Mouse (Mus musculus) thymus, adult 2 months (tissue): Measurements from ENCODE around the gene Cnpy4.

Source experiments
- CTCF ChIP-seq: fragments of 200-500 bp; IDR thresholded peaks from 2 replicates; pipeline ENCODE4 v1.5.1; 2012; ENCODE audit warnings: mild to moderate bottlenecking, control low read depth, low read length, moderate library complexity, borderline replicate concordance; ENCODE audit not compliant: control insufficient read depth, poor library complexity, insufficient read depth; ENCODE audit errors: extremely low read depth
- POLR2A ChIP-seq: fragments of 200-500 bp; IDR thresholded peaks from 2 replicates; pipeline ENCODE4 v1.6.1; 2012; ENCODE audit warnings: mild to moderate bottlenecking, low read length, control low read depth, moderate library complexity; ENCODE audit not compliant: control insufficient read depth, poor library complexity, insufficient read depth; ENCODE audit errors: extremely low read depth

GRCm38 (mm10) chr5:138173217-138173616 is 14.1 kb upstream of the Cnpy4 start:
- TF ChIP-seq CTCF = no peak
- no peak for TF ChIP-seq POLR2A
